Mouse (Mus musculus) kidney, adult 2 months (tissue): ENCODE measurements around the gene Bptf. TPM values are rescaled to one million over a fixed set of nuclear protein-coding genes. Genes with fewer than 3 reads are reported as not detected.
A peak's percentile ranks its signal among the peaks of the same experiment; 100 is the strongest.
"Not testable (repeated sequence)": the region's sequence is repeated elsewhere in the genome, so short reads cannot be mapped to it uniquely, and the experiment has no call there.

Experiments used
- DNase-seq: peaks from one replicate; pipeline ENCODE4 v3.0.0; 2021
- H3K27ac ChIP-seq: fragments of 200-500 bp; 2 replicates; pipeline ENCODE4 v1.5.1; 2012; ENCODE audit warnings: low read depth, low read length, control low read depth, inconsistent platforms; ENCODE audit not compliant: insufficient read depth
- H3K27me3 ChIP-seq: fragments of 200-500 bp; replicated peaks from 2 replicates; pipeline ENCODE4 v1.6.1; 2012; ENCODE audit warnings: mild to moderate bottlenecking, moderate library complexity, low read length, inconsistent platforms; ENCODE audit not compliant: control insufficient read depth, insufficient read depth
- H3K36me3 ChIP-seq: fragments of 200-500 bp; 2 replicates; pipeline ENCODE4 v1.6.1; 2012; ENCODE audit warnings: mild to moderate bottlenecking, moderate library complexity, low read length, inconsistent platforms; ENCODE audit not compliant: control insufficient read depth, insufficient read depth
- H3K4me1 ChIP-seq: fragments of 200-500 bp; 2 replicates; pipeline ENCODE4 v1.6.1; 2011; ENCODE audit warnings: low read length; ENCODE audit not compliant: control insufficient read depth, insufficient read depth
- H3K4me3 ChIP-seq: fragments of 200-500 bp; 2 replicates; pipeline ENCODE4 v1.5.1; 2011; ENCODE audit warnings: mild to moderate bottlenecking, low read depth, low read length, control low read depth; ENCODE audit not compliant: insufficient read depth
- CTCF ChIP-seq: fragments of 200-500 bp; conservative IDR thresholded peaks from 2 replicates; pipeline ENCODE4 v1.5.1; 2011; ENCODE audit warnings: low read depth, mild to moderate bottlenecking, control low read depth, low read length, moderate library complexity, mixed read lengths; ENCODE audit not compliant: insufficient read depth, insufficient read length
- POLR2A ChIP-seq: fragments of 200-500 bp; IDR thresholded peaks from one replicate; pipeline ENCODE4 v1.6.1; 2011; ENCODE audit warnings: low read depth, low read length, control low read depth
- WGBS: fragments of 180-500 bp; shearing (Covaris S2); methylation state at CpG from one replicate; pipeline ENCODE4 v1.1.7; 2018; 5-methylcytosine and 5-hydroxymethylcytosine counted together
- polyA plus RNA-seq: library from polyadenylated mRNA; depleted of rRNA; stranded (reverse); fragments of >200 nt; gene quantifications from 2 replicates; pipeline ENCODE4 v1.2.3, GENCODE M21; 2012

Gene Bptf
- polyA plus RNA-seq, 1 experiment = 16.7 TPM

- Histone ChIP-seq H3K27me3 (no peaks in the 10 kb centered on the region), H3K4me1 (peaks cover 4% of the 10 kb centered on the region; the same call in 1 of the 2 replicates), H3K4me3 (peak overlapping the region; percentile 61), H3K36me3 (no peaks in the 10 kb centered on the region), H3K27ac (no peak overlapping the region; the same call in 1 of the 2 replicates)
- under 1% methylated on average over 16 of the region's 16 CpGs for WGBS
- DNase-seq = peak; percentile 70
- TF ChIP-seq CTCF = no peak
- TF ChIP-seq POLR2A = no peak
Measured at GRCm38 (mm10) chr11:107132426-107132825, 499 bp upstream of the Bptf start.

- no peaks in the 10 kb centered on the region for H3K27me3 ChIP-seq
- WGBS = 2% methylated on average over 44 of the region's 65 CpGs
- H3K36me3 ChIP-seq = no peaks in the 10 kb centered on the region
- peak overlapping the region; percentile 84 for H3K27ac ChIP-seq
- peak overlapping the region; percentile 93 for H3K4me3 ChIP-seq
- TF ChIP-seq CTCF (no peak), POLR2A (peak; percentile 27)
- H3K4me1 ChIP-seq = peaks cover 4% of the 10 kb centered on the region; the same call in 1 of the 2 replicates
- DNase-seq = peak; percentile 81
Measured at GRCm38 (mm10) chr11:107130879-107131748, 813 bp downstream of the Bptf start.

GRCm38 (mm10) chr11:107130221-107130788, 1.6 kb downstream of the Bptf start:
- Histone ChIP-seq H3K4me1 (peaks cover 4% of the 10 kb centered on the region; the same call in 1 of the 2 replicates), H3K4me3 (peak overlapping the region; percentile 32), H3K27ac (no peak overlapping the region)

GRCm38 (mm10) chr11:107129641-107130040, 2.3 kb downstream of the Bptf start:
- TF ChIP-seq POLR2A (no peak), CTCF (no peak)
- no peak overlapping the region for H3K4me3 ChIP-seq
- DNase-seq = no peak

More at GRCm38 (mm10) chr11:107130221-107130788, 1.6 kb downstream of the Bptf start:
- WGBS = 5% methylated on average over 18 of the region's 18 CpGs
- Histone ChIP-seq H3K27me3 (no peaks in the 10 kb centered on the region), H3K36me3 (no peaks in the 10 kb centered on the region)
- TF ChIP-seq CTCF (no peak), POLR2A (no peak)
- DNase-seq = peak; percentile 18

GRCm38 (mm10) chr11:107126716-107127115, 5.2 kb downstream of the Bptf start:
- 67% methylated on average over 2 of the region's 2 CpGs for WGBS

More at GRCm38 (mm10) chr11:107129641-107130040, 2.3 kb downstream of the Bptf start:
- Histone ChIP-seq H3K36me3 (no peaks in the 10 kb centered on the region), H3K27ac (no peak overlapping the region), H3K4me1 (peaks cover 8% of the 10 kb centered on the region; the same call in 1 of the 2 replicates), H3K27me3 (no peaks in the 10 kb centered on the region)
- 13% methylated on average over 2 of the region's 2 CpGs for WGBS

GRCm38 (mm10) chr11:107125011-107125410, 6.9 kb downstream of the Bptf start:
- 62% methylated on average over 4 of the region's 4 CpGs for WGBS
- no peaks in the 10 kb centered on the region for H3K36me3 ChIP-seq
- H3K4me1 ChIP-seq = peaks cover 15% of the 10 kb centered on the region; the same call in 1 of the 2 replicates
- no peak for TF ChIP-seq POLR2A
- TF ChIP-seq CTCF = no peak
- H3K27ac ChIP-seq = no peak overlapping the region
- H3K27me3 ChIP-seq = no peaks in the 10 kb centered on the region
- DNase-seq = no peak
- no peak overlapping the region for H3K4me3 ChIP-seq

More at GRCm38 (mm10) chr11:107126716-107127115, 5.2 kb downstream of the Bptf start:
- H3K4me1 ChIP-seq = peaks cover 15% of the 10 kb centered on the region; the same call in 1 of the 2 replicates
- not testable (repeated sequence) for H3K27me3 ChIP-seq, H3K27ac ChIP-seq, H3K36me3 ChIP-seq, H3K4me3 ChIP-seq, DNase-seq

GRCm38 (mm10) chr11:107124327-107124731, 7.6 kb downstream of the Bptf start:
- Histone ChIP-seq H3K4me1 (peaks cover 15% of the 10 kb centered on the region; the same call in 1 of the 2 replicates), H3K36me3 (no peaks in the 10 kb centered on the region), H3K27ac (no peak overlapping the region), H3K27me3 (no peaks in the 10 kb centered on the region), H3K4me3 (no peak overlapping the region)
- TF ChIP-seq CTCF (no peak), POLR2A (no peak)
- WGBS = 2% methylated on average over 7 of the region's 7 CpGs
- DNase-seq = peak; percentile 92
